Mouse (Mus musculus): ENCODE measurements at regions not wholly inside any gene's neighbourhood (a gene's known extent, or its start where the extent isn't known, plus 50 kb on each side); places are given as distances from the start of the nearest gene placed in this dataset.

GRCm38 (mm10) chr9:31971801-31972628, 58.8 kb upstream of the Barx2 start:
- no peak for DNase-seq (ENCODE audit: low read depth, low spot score)

DNA sequence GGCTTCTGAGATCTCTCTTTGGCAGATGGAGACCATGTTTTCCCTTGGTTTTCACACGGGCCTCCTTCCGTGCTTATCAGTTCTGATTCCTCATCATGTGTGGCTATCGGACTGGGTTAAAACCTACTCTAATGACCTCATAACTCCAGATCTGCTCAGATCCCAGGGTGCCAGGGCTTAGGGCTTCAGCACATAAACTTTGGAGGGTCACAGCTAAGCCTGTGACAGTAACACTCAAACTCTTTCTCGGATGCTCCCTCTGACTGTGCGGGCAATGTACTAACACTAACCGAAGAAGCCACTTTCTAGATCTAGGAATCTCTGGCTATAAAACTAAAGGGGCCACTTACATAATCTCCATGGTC, 59.3 kb upstream of the Barx2 start:
- no peak for DNase-seq (ENCODE audit: low read depth, low spot score)

DNA sequence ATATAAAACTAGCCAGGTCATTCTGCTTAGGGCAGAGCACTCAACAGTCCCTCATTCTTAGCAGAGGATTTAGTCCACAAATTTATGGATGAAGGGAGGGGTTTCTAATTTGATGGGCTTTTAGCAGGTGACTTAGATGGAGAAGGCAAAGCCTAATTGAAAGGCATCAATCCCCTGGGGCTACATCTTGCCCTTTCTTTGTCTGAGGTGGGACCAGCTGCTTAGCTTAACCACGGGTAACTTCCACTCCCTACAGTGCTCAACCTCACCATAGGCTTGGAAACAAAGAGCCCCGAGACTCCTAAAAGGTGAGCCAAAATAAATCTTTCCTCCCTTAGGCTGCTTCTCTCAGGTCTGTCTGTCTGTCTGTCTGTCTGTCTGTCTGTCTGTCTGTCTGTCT, 62.9 kb upstream of the Barx2 start:
- DNase-seq (ENCODE audit: low read depth, low spot score), result no peak

DNA sequence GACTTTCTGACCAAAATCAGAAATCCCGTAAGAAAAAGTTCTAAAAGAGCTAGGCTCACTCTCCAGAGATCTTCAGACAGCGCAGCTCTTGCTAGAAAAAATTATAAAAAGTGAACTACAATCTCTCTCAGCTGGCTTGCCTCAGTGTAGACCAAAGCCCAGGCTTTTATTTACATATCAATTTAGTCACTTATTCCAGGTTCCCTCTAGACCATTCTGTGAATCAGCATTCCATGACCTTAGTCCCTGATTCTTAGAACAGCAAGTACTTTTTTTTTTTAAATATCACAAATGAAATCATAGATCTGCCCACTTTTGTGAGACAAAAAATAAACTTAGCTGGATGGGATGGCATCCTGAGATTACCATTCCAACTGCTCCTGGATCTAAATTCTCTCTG, 64.8 kb upstream of the Barx2 start:
- DNase-seq (ENCODE audit: low read depth, low spot score), result no peak

DNA sequence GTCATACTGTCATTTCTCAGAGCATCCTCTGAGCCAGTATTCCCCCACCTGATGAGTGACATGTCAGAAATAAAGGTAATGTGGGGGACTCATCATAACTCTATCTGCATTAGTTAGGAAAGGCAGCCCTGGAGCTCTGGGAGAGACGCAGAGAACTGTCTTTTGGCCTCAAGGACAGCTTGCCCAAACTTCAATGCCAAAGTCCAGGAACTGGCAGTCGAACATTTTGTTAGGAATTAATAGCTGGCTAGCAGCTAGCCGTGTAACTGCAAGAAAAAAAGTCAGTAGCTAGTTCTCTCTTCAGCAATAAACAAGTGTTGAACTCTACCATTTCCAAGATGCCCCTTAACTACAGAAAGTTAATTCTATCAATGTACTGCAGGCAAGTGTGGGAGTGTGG, 65.9 kb upstream of the Barx2 start:
- DNase-seq (ENCODE audit: low read depth, low spot score), result no peak

DNA sequence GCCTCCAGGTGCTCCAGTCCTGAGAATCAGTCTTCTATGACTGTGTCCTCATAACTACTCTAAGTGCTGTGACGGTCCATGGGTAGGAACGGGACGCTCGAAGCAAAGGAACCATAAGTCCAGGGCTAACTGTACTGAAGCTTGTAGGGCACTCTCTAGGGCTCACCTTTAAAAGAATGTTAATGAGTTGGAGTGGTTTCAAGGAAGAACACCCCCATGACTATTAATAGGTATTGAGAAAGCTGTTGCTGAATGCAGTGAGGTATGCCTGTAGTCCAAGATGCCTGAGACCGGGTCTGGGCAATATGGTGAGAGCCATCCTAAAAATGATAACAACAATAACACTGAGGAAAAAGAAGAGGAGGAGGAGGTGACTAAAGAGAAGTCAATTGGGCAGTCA, 67.2 kb upstream of the Barx2 start:
- DNase-seq (ENCODE audit: low read depth, low spot score), result no peak

DNA sequence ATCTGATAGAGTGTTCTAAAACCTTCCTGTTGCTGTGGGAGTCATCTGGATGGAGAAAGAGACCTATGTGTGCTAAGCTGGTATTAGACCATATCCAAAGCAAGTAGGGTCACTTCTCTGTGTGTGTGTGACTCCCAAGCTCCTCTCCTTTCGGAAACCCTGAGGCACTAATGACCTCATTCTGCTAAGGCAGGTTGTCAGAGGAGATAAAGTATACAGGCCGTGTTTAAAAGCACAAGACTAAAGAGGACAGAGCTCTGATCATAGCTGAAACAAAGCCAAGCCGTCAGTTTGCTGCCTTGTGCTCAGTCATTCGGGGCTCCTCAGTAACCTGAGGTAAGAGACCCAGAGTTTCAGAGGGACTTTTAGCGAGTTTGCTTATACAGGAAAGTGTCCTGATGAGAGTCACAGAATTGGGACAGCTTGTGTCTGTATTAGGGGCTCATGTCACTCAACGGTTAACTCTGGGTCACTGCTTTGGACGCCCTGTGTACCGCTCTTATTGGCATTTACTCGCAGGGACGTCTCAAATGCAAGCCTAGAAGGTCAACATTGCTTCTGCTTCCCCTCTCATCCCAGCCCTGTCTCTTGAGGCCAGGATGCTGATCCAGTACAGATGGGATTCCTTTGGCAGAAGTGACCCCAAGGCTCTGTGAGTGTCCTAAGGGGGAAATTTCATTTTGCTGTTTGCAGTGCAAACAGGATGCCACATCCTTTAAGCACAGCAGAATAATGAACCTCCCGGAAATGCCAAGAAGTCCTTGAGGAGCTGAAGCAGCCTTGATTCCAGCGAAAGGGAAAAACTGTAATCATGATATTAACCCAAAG, 70.7 kb upstream of the Barx2 start:
- no peak for DNase-seq (ENCODE audit: low read depth, low spot score)

DNA sequence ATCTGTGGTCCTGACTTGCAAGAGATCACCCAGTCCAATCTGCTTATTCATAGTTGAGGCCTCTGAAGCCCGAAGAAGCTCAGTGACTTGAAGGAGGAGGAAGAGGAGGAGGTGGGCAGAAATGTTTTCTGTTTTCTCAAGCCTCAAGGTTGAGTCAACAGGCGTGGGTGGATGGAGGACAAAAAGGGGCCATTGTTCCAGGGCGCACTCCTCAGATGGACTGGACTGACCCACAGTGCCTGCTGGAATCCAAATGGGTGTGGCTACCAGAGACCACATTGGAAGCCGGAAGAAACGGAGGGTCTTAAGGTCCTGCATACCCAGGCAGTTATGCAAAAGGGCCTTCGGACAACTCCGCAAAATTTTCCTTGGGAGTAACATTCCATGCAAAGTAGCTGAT, 75.6 kb upstream of the Barx2 start:
- DNase-seq (ENCODE audit: low read depth, low spot score), result no peak

DNA sequence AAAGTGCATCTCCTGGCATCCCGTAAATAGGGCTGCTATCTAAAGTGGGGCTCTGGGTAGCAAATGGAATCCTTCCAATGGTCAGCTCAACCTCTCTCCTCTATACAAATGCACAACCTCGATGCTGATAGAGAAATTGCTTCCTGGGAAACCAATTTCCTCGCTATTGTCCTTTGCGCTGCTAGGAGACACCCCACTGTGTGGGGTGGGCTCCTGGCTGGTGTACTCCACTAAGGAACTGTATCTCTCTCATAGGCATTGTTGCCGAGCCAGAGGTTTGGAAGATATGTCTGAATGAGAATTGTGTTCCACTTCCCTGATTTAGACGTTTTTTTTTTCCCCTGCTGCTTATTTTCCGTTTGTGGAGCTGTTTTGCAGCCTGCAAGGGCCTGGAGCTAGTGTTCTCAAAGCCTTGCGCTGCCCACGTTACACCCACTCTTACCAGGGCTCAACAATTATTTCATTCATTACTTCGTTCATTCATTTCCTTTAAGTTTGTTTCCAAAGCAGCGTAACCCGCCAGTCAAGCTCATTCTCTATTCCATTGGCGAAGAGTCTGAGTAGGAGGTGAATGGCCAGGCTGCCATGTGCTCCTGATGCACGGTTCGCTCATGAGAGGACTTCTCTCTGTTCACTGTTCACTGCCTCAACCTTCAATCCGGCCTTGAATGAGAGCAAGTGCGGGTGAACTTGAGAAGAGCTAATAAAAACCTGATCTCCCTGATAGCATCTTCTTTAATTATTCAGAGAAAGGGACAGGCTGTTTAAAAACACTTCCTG, 76.5 kb upstream of the Barx2 start:
- DNase-seq (ENCODE audit: low read depth, low spot score), result no peak

DNA sequence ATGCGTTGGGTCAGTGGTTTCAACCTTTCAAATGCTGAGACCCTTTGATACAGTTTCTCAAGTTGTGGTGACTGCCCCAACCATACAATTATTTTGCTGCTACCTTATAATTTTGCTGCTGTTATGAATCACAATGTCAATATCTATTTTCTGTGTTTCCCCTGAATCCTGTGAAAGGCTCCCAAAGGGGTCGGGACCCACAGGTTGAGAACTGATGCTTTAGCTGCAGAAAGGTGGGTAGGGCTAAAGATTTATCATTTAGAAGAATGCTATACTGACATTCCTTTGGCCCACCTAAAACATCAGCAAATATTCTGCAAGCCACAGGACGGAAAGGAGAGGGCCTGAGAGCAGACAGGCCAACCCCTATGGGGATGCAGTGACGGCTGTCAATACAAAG, 77.2 kb upstream of the Barx2 start:
- DNase-seq (ENCODE audit: low read depth, low spot score), result no peak

- no peak for DNase-seq (ENCODE audit: low read depth, low spot score)
Observed at GRCm38 (mm10) chr9:31993631-31994601, 80.7 kb upstream of the Barx2 start.

GRCm38 (mm10) chr9:31995101-31995500, 81.8 kb upstream of the Barx2 start:
- no peak for DNase-seq (ENCODE audit: low read depth, low spot score)

- DNase-seq (ENCODE audit: low read depth, low spot score), result no peak
Observed at GRCm38 (mm10) chr9:31995700-31996099, 82.4 kb upstream of the Barx2 start.

DNA sequence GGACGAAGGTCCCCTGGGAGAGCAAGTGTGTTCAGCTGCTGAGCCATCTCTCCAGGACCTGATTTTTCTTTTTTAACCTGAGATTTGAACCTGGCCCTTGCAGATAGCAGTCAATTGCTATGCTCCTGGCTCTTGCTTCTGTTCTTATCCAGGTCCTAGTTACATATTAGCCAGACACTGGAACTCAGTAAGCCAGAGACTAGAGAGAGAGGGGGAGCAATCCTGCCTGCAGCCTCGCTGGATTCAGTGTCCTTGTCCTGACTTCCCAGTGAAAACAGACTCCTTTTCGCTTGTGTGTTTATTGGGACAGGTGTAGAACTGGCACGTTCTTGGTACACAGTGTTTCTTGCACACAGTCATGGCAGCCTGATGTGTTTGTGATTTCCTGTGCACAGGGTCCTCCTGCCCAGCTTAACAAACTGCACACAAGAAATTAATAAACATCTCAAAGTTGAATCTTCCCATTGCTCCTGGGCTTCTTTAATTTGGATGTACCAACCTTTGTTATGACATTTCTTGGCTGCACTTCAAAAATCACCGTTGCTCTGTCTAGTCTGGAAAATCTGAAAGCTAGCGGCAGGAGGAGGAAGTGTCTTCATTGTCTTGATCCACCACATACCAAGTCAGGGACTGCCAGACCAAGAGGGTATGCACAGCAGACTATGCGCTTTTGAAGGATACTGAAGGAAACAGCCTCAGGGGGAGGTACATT, 83.4 kb upstream of the Barx2 start:
- DNase-seq (ENCODE audit: low read depth, low spot score), result no peak

DNA sequence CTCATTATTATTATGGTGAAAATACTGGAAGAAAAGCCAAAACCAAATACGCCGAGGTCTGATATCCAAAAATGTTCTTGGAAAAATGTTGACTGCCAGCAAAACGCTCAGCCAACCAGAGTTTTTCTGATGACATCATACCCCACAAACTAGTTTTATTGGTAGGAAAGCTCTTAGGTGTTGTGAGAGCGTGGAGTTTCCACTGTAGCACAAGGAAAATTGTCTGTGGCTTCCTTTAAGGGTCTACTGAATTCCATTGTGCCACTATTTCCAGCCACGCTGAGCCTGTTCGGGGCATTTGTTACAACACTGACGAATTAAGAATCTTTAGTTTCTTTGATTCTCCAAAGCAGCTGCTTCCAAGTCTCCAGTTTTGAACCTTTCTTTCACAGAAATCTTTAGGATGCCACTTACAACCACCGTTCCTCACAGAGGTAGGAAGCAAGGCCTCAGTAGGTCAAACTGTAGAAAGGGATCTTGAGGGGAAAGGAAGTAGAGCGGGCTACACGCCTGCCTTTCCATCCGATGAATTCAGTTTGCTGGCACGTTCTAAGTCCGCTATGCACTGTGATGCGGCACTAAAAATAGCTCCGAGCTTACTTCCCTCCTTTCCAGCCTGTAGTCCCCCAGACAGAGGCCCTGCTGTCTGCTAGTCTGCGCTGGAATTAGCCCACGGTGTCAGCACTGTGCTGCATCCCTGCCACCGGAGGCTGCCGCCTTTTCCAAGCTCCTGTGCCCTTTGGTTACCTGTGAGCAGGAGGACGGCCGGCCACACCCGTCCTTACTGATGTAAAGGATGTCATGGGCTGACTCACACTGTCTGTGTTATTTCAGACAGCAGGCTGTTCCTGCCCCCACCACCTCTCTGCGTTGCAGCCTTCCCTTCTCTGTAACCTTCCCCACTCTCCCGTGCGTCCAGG, 84.2 kb upstream of the Barx2 start:
- DNase-seq (ENCODE audit: low read depth, low spot score), result no peak

DNA sequence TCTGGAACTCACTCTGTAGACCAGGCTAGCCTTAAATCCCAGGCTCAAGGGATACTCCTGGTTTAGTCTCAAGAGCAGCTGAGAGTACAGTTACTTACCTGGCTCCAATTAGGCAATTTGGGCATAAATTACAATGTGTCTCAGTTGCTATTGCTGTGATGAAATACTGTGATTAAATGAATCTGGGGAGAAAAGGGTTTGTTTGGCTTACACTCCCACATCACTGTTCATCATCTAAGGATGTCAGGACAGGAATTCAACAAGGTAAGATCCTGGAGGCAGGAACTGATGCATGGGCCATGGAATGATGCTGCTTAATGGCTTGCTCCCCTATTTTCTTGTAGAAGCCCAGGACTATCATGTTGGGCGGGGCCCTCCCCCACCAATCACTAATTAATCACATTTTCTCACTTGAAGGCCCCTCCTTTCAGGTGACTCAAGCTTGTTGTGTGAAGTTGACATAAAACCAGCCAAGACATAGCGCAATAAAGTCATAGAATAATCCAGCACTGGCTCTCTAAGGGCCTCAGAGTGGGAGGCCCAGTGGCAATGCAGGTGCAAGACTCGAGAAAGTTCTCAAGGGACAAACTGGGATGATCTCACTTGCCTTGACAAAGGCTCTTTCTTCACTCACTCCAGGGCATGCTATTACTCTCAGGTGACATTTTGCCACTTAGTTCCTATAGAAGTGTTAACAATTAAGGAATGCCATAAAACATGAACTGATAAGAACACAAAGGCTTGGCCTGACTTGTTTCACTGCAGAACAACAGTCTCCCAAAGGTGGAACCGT, 85.4 kb upstream of the Barx2 start:
- DNase-seq (ENCODE audit: low read depth, low spot score), result no peak

GRCm38 (mm10) chr9:31999760-32000159, 86.5 kb upstream of the Barx2 start:
- no peak for DNase-seq (ENCODE audit: low read depth, low spot score)

GRCm38 (mm10) chr9:32002924-32003323, 89.7 kb upstream of the Barx2 start:
- no peak for DNase-seq (ENCODE audit: low read depth, low spot score)

DNA sequence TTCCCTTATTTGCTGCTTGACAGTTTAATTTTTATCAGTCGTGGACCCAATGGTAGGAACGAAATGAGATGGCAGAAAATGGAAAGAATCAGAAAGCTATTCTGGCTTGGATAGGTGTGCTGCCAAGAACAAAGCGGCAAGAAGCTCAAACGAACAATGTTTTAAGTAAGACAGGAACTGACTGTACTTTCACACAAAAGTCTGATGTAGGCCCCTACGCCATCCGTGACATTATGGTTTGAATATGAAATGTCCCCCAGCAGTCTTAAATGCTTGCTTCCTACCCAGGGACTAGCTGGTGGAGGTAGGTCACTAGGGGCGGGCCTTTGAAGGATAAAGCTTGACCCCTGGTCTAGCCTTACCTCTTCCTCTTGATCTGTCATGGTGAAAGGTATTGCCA, 90.5 kb upstream of the Barx2 start:
- no peak for DNase-seq (ENCODE audit: low read depth, low spot score)

Data from CD4-positive, CD25-positive, alpha-beta regulatory T cell, adult 2 months (primary cell).